Mouse (Mus musculus): ENCODE measurements around the gene Gm4858. TPM values are rescaled to one million over a fixed set of nuclear protein-coding genes. Genes with fewer than 3 reads are reported as not detected.
"Not testable (repeated sequence)": the region's sequence is repeated elsewhere in the genome, so short reads cannot be mapped to it uniquely, and the experiment has no call there.

Gm4858 gene
- polyA plus RNA-seq, 1 experiment from 2014 or later = not detected

DNA sequence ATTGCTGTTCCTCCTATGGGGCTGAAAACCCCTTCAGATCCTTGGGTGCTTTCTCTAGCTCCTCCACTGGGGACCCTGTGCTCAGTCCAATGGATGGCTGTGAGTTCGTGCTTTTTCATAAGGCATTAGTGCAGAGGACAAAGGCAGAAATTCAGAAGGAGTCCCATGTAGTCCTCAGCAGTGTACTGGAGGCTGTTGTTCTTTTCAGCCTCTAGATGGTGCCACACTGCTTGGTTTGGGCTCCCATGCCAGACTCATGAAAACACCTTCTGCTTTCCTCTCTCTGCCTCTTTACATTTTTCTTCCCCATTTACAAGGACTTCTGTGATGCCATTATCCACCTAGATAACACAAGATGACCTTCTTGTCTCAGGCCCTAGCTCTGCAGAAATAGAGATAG is 25.0 kb downstream of the Gm4858 start:
- H3K36me3 ChIP-seq (ENCODE audit: control insufficient read depth, insufficient read depth, low read length); H3K9me3 ChIP-seq (ENCODE audit: control insufficient read depth, low read length); H3K4me3 ChIP-seq (replicated peaks; ENCODE audit: low read depth, low read length); H3K27me3 ChIP-seq (ENCODE audit: control insufficient read depth, insufficient read depth, low read length); ATAC-seq (ENCODE audit: low FRiP score, low TSS enrichment); H3K4me2 ChIP-seq (ENCODE audit: low read length); H3K4me1 ChIP-seq (ENCODE audit: control insufficient read depth, insufficient read depth, low read length); H3K27ac ChIP-seq (replicated peaks; ENCODE audit: low read depth, low read length); H3K9ac ChIP-seq (replicated peaks; ENCODE audit: low read length): not testable (repeated sequence)
- WGBS = 14% methylated on average over 1 of the region's 1 CpGs
- DNase-seq = peak; percentile 10

- Histone ChIP-seq H3K27me3 (ENCODE audit: control insufficient read depth, insufficient read depth, low read length) (no peaks in the 10 kb centered on the region), H3K9ac (replicated peaks; ENCODE audit: low read length) (no peak overlapping the region), H3K4me2 (ENCODE audit: low read length) (no peak overlapping the region), H3K27ac (replicated peaks; ENCODE audit: low read depth, low read length) (no peak overlapping the region), H3K4me1 (ENCODE audit: control insufficient read depth, insufficient read depth, low read length) (no peaks in the 10 kb centered on the region), H3K9me3 (ENCODE audit: control insufficient read depth, low read length) (no peaks in the 10 kb centered on the region), H3K36me3 (ENCODE audit: control insufficient read depth, insufficient read depth, low read length) (no peaks in the 10 kb centered on the region), H3K4me3 (replicated peaks; ENCODE audit: low read depth, low read length) (no peak overlapping the region)
- WGBS = 84% methylated on average over 2 of the region's 2 CpGs
- no peak for DNase-seq
- no peak for ATAC-seq (ENCODE audit: low FRiP score, low TSS enrichment)
These were observed 27.8 kb downstream of the Gm4858 start for GRCm38 (mm10) chr3:93096447-93096846.

GRCm38 (mm10) chr3:93111668-93112067 is 43.0 kb downstream of the Gm4858 start:
- no peaks in the 10 kb centered on the region for H3K27me3 ChIP-seq (ENCODE audit: control insufficient read depth, insufficient read depth, low read length)
- H3K36me3 ChIP-seq (ENCODE audit: control insufficient read depth, insufficient read depth, low read length) = no peaks in the 10 kb centered on the region
- H3K9me3 ChIP-seq (ENCODE audit: control insufficient read depth, low read length) = no peaks in the 10 kb centered on the region
- no peak overlapping the region for H3K9ac ChIP-seq (replicated peaks; ENCODE audit: low read length)
- H3K4me1 ChIP-seq (ENCODE audit: control insufficient read depth, insufficient read depth, low read length) = no peaks in the 10 kb centered on the region
- ATAC-seq (ENCODE audit: low FRiP score, low TSS enrichment) (no peak), DNase-seq (no peak)
- WGBS = 39% methylated on average over 5 of the region's 5 CpGs
- H3K27ac ChIP-seq (replicated peaks; ENCODE audit: low read depth, low read length) = no peak overlapping the region
- no peak overlapping the region for H3K4me2 ChIP-seq (ENCODE audit: low read length)
- H3K4me3 ChIP-seq (replicated peaks; ENCODE audit: low read depth, low read length) = no peak overlapping the region

GRCm38 (mm10) chr3:93114481-93114880 is 45.9 kb downstream of the Gm4858 start:
- Histone ChIP-seq H3K9ac (replicated peaks; ENCODE audit: low read length) (no peak overlapping the region), H3K27me3 (ENCODE audit: control insufficient read depth, insufficient read depth, low read length) (no peaks in the 10 kb centered on the region), H3K4me1 (ENCODE audit: control insufficient read depth, insufficient read depth, low read length) (no peaks in the 10 kb centered on the region), H3K9me3 (ENCODE audit: control insufficient read depth, low read length) (no peaks in the 10 kb centered on the region), H3K4me2 (ENCODE audit: low read length) (no peak overlapping the region), H3K36me3 (ENCODE audit: control insufficient read depth, insufficient read depth, low read length) (no peaks in the 10 kb centered on the region), H3K27ac (replicated peaks; ENCODE audit: low read depth, low read length) (no peak overlapping the region), H3K4me3 (replicated peaks; ENCODE audit: low read depth, low read length) (no peak overlapping the region)
- 3% methylated on average over 2 of the region's 2 CpGs for whole genome bisulfite sequencing
- DNase-seq (peak; percentile 78), ATAC-seq (ENCODE audit: low FRiP score, low TSS enrichment) (no peak)

GRCm38 (mm10) chr3:93119101-93119500 is 50.5 kb downstream of the Gm4858 start:
- Histone ChIP-seq H3K9me3 (ENCODE audit: control insufficient read depth, low read length) (no peaks in the 10 kb centered on the region), H3K27ac (replicated peaks; ENCODE audit: low read depth, low read length) (no peak overlapping the region), H3K36me3 (ENCODE audit: control insufficient read depth, insufficient read depth, low read length) (no peaks in the 10 kb centered on the region), H3K9ac (replicated peaks; ENCODE audit: low read length) (no peak overlapping the region), H3K4me2 (ENCODE audit: low read length) (no peak overlapping the region), H3K27me3 (ENCODE audit: control insufficient read depth, insufficient read depth, low read length) (no peaks in the 10 kb centered on the region), H3K4me1 (ENCODE audit: control insufficient read depth, insufficient read depth, low read length) (no peaks in the 10 kb centered on the region), H3K4me3 (replicated peaks; ENCODE audit: low read depth, low read length) (no peak overlapping the region)
- no peak for DNase-seq
- 48% methylated on average over 4 of the region's 4 CpGs for WGBS
- ATAC-seq (ENCODE audit: low FRiP score, low TSS enrichment) = no peak

Other genes starting within 250 kb of the Gm4858 start
- gene Kprp, start 241.6 kb upstream of the Gm4858 start, polyA plus RNA-seq (2014; fragmentation: Nextera tagmentation; extraction: Ambion mirVana) = not detected in 2 replicates
- gene Lce1l, start 217.5 kb upstream of the Gm4858 start, polyA plus RNA-seq (2014; fragmentation: Nextera tagmentation; extraction: Ambion mirVana) = not detected in 2 replicates
- not detected in 2 replicates for gene 2310050C09Rik, start 198.6 kb upstream of the Gm4858 start, polyA plus RNA-seq (2014; fragmentation: Nextera tagmentation; extraction: Ambion mirVana)
- gene Lce3a, start 142.6 kb upstream of the Gm4858 start, polyA plus RNA-seq (2014; fragmentation: Nextera tagmentation; extraction: Ambion mirVana) = not detected in 2 replicates
- gene Lce3b, start 135.8 kb upstream of the Gm4858 start, polyA plus RNA-seq (2014; fragmentation: Nextera tagmentation; extraction: Ambion mirVana) = not detected in 2 replicates
- gene Lce3c, start 124.3 kb upstream of the Gm4858 start, polyA plus RNA-seq (2014; fragmentation: Nextera tagmentation; extraction: Ambion mirVana) = not detected in 2 replicates
- gene Lce3d, start 111.4 kb upstream of the Gm4858 start, polyA plus RNA-seq (2014; fragmentation: Nextera tagmentation; extraction: Ambion mirVana) = not detected in 2 replicates
- not detected in 2 replicates for gene Lce3e, start 101.8 kb upstream of the Gm4858 start, polyA plus RNA-seq (2014; fragmentation: Nextera tagmentation; extraction: Ambion mirVana)
- not detected in 2 replicates for gene Lce3f, start 76.6 kb upstream of the Gm4858 start, polyA plus RNA-seq (2014; fragmentation: Nextera tagmentation; extraction: Ambion mirVana)
- 0.63 and 2.5 TPM in 2 replicates for gene Crct1, start 53.1 kb upstream of the Gm4858 start, polyA plus RNA-seq (2014; fragmentation: Nextera tagmentation; extraction: Ambion mirVana)
- not detected in 2 replicates for gene Lce1m, start 49.8 kb upstream of the Gm4858 start, polyA plus RNA-seq (2014; fragmentation: Nextera tagmentation; extraction: Ambion mirVana)
- not detected in 2 replicates for gene Crnn, start 76.0 kb downstream of the Gm4858 start, polyA plus RNA-seq (2014; fragmentation: Nextera tagmentation; extraction: Ambion mirVana)
- gene Flg2, start 128.5 kb downstream of the Gm4858 start, polyA plus RNA-seq (2014; fragmentation: Nextera tagmentation; extraction: Ambion mirVana) = 0.04 TPM in 1 of 2 replicates, not detected in the other
- not detected in 2 replicates for gene Flg, start 204.7 kb downstream of the Gm4858 start, polyA plus RNA-seq (2014; fragmentation: Nextera tagmentation; extraction: Ambion mirVana)